Mouse (Mus musculus): ENCODE measurements at regions not wholly inside any gene's neighbourhood (a gene's known extent, or its start where the extent isn't known, plus 50 kb on each side); places are given as distances from the start of the nearest gene placed in this dataset.

DNA sequence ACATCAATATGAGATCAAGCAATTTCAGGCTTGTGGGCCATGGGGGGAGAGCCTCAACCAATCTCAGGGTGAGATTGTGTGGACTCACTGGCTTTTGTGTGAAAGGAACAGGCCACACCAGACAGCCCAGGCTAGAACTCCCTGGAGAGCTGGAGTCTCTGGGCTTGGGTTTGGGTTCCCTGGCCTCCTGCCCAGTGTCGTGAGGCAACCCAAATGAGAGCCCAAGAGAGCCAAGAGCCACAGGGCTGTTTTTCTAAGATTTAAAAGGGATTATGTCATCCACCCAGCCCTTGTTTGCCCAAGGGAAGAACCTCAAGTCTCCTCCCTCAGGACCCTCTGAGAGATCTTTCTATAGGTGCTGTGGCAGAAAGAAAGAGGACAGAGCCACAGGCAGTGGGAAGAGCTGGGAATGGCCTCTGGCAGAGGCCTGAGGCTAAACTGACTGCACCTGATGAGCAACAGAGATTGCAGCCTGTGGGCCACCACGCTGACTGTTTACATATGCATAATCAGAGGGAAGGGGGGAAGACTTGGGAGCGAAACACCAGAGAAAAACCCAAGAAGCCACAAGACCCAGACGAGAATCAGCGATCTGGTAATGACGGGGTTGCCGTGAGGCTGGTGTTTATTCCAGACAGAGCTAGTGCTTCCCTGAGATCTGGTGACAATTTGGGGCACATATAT, 92.1 kb downstream of the Bcl2l11 start:
- no peak overlapping the region for H3K27ac ChIP-seq (ENCODE audit: control insufficient read depth, insufficient read depth, low read depth, low read length)

DNA sequence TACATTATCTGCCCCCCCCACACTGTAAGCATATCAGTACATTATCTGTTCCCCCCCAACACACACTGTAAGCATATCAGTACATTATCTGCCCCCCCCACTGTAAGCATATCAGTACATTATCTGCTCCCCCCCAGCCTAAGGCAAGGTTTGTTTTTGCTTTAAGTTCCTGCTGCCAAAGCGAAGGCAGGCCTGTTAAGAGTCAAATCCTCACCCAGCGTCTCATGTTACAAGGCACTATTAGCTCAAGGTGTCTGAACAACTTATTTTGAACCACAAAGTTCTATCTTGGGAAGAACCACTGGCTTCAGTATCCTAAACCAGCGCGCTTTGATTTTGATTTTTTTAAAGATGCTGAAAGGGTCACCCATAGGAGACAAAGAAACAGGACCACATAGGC, 93.1 kb downstream of the Bcl2l11 start:
- no peak overlapping the region for H3K27ac ChIP-seq (ENCODE audit: control insufficient read depth, insufficient read depth, low read depth, low read length)
- TF ChIP-seq POLR2A (IDR thresholded peaks at IDR 0.05; ENCODE audit: control insufficient read depth, low read depth, low read length) (no peak), CTCF (IDR thresholded peaks at IDR 0.05; ENCODE audit: control insufficient read depth, insufficient read depth, insufficient replicate concordance, low read depth, low read length) (no peak)
- no peak overlapping the region for H3K4me3 ChIP-seq (ENCODE audit: control insufficient read depth, low read depth, low read length)
- H3K4me1 ChIP-seq (ENCODE audit: control insufficient read depth, insufficient read depth, low read length) = no peaks in the 10 kb centered on the region
- H3K27me3 ChIP-seq (ENCODE audit: control insufficient read depth, insufficient read depth, low read length) = no peaks in the 10 kb centered on the region
- no peaks in the 10 kb centered on the region for H3K36me3 ChIP-seq (ENCODE audit: control insufficient read depth, insufficient read depth, low read length)

More for the DNA sequence above, 92.1 kb downstream of the Bcl2l11 start:
- TF ChIP-seq CTCF (IDR thresholded peaks at IDR 0.05; ENCODE audit: control insufficient read depth, insufficient read depth, insufficient replicate concordance, low read depth, low read length) (no peak), POLR2A (IDR thresholded peaks at IDR 0.05; ENCODE audit: control insufficient read depth, low read depth, low read length) (no peak)
- Histone ChIP-seq H3K27me3 (ENCODE audit: control insufficient read depth, insufficient read depth, low read length) (no peaks in the 10 kb centered on the region), H3K36me3 (ENCODE audit: control insufficient read depth, insufficient read depth, low read length) (no peaks in the 10 kb centered on the region), H3K4me3 (ENCODE audit: control insufficient read depth, low read depth, low read length) (no peak overlapping the region), H3K4me1 (ENCODE audit: control insufficient read depth, insufficient read depth, low read length) (no peaks in the 10 kb centered on the region)

DNA sequence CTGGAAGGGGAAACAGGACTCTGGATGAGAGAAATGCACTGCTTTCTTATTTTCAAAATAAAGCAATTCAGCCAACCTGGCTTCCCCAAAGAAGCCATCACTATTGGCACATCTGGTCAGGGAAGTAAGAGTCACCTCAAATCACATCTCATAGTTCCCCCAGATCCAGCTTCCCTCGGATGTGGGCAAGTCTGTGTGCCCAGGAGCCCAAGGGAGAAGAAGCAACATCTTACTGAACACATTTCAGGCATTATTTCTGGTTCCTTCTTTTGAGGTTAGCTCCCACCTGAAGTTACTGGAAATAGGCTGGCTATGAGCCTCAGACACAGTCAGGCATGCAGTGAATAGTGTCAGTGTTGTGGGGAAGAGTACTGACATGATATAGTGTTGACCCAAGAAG, 95.2 kb downstream of the Bcl2l11 start:
- Histone ChIP-seq H3K27ac (ENCODE audit: control insufficient read depth, insufficient read depth, low read depth, low read length) (no peak overlapping the region), H3K4me3 (ENCODE audit: control insufficient read depth, low read depth, low read length) (no peak overlapping the region), H3K27me3 (ENCODE audit: control insufficient read depth, insufficient read depth, low read length) (no peaks in the 10 kb centered on the region), H3K4me1 (ENCODE audit: control insufficient read depth, insufficient read depth, low read length) (no peaks in the 10 kb centered on the region), H3K36me3 (ENCODE audit: control insufficient read depth, insufficient read depth, low read length) (no peaks in the 10 kb centered on the region)
- no peak for TF ChIP-seq POLR2A (IDR thresholded peaks at IDR 0.05; ENCODE audit: control insufficient read depth, low read depth, low read length)
- TF ChIP-seq CTCF (IDR thresholded peaks at IDR 0.05; ENCODE audit: control insufficient read depth, insufficient read depth, insufficient replicate concordance, low read depth, low read length) = no peak

DNA sequence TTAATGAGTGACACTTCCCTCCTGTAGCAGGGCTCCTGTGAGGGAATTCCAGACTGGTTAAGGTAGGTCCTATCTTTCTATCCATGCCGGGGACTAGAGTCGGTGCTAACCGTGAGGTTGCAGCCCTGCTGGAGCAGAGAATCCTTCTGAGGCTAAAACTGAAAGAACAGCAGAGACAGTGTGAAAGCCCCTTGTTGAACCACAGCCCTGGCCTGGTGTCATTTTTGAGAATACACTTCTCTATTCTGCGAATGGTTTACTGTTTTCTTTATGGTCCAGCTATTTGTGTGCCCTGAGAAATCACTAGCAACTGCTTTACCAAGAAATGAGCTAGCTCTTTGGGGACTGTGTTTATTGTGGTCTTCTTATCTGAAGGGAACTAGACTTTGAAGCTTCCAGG, 95.8 kb downstream of the Bcl2l11 start:
- no peak overlapping the region for H3K27ac ChIP-seq (ENCODE audit: control insufficient read depth, insufficient read depth, low read depth, low read length)
- no peak for TF ChIP-seq CTCF (IDR thresholded peaks at IDR 0.05; ENCODE audit: control insufficient read depth, insufficient read depth, insufficient replicate concordance, low read depth, low read length)
- no peak for TF ChIP-seq POLR2A (IDR thresholded peaks at IDR 0.05; ENCODE audit: control insufficient read depth, low read depth, low read length)

DNA sequence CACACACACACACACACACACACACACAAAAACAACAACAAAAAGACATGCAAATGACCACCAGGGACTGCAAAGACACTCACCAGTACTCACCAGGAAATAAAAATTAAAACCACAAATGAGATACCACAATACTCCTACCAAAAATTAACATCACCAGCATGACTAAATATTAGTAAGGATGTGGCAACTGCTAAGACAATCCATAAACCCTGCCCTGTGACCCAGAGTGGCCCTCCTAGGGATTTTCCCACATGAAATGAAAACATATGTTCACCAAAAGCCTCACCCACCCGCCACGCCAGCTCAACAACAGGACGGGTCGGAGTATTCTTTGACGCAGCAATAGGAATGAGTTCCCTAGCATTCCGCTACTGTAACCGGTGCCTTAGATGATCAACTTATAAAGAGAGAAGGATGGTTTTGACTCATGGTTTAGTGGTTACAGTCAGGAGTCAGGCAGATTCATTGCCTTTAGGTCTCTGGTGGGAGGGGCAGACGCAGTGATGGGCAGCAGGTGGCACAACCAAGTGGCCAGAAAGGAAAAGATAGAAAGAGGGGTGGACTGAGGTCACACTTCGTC, 100.7 kb downstream of the Bcl2l11 start:
- Histone ChIP-seq H3K4me3 (ENCODE audit: control insufficient read depth, low read depth, low read length) (no peak overlapping the region), H3K36me3 (ENCODE audit: control insufficient read depth, insufficient read depth, low read length) (no peaks in the 10 kb centered on the region), H3K27ac (ENCODE audit: control insufficient read depth, insufficient read depth, low read depth, low read length) (no peak overlapping the region), H3K4me1 (ENCODE audit: control insufficient read depth, insufficient read depth, low read length) (no peaks in the 10 kb centered on the region), H3K27me3 (ENCODE audit: control insufficient read depth, insufficient read depth, low read length) (no peaks in the 10 kb centered on the region)
- no peak for TF ChIP-seq CTCF (IDR thresholded peaks at IDR 0.05; ENCODE audit: control insufficient read depth, insufficient read depth, insufficient replicate concordance, low read depth, low read length)
- TF ChIP-seq POLR2A (IDR thresholded peaks at IDR 0.05; ENCODE audit: control insufficient read depth, low read depth, low read length) = no peak

More for the DNA sequence above, 95.8 kb downstream of the Bcl2l11 start:
- Histone ChIP-seq H3K27me3 (ENCODE audit: control insufficient read depth, insufficient read depth, low read length) (no peaks in the 10 kb centered on the region), H3K4me1 (ENCODE audit: control insufficient read depth, insufficient read depth, low read length) (no peaks in the 10 kb centered on the region), H3K36me3 (ENCODE audit: control insufficient read depth, insufficient read depth, low read length) (no peaks in the 10 kb centered on the region), H3K4me3 (ENCODE audit: control insufficient read depth, low read depth, low read length) (no peak overlapping the region)

DNA sequence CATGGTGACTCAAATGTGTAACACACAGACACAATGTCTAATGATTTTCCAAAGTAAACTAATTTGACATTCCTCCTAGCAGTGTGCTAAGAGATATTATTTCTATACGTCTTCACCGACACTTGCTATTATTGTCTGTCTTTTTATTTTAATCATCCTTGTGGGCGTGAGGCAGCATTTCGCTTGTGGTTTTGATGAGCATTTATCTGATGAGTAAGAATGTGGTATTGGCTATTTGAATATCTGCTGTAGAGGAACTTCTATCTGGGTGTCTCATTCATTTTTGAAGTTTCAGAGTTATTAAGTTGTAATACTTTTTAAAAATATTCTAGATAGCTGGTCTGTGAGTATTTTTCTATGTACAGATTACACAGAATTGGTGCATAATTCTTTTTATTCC, 103.9 kb downstream of the Bcl2l11 start:
- Histone ChIP-seq H3K36me3 (ENCODE audit: control insufficient read depth, insufficient read depth, low read length) (no peaks in the 10 kb centered on the region), H3K4me3 (ENCODE audit: control insufficient read depth, low read depth, low read length) (no peak overlapping the region), H3K27ac (ENCODE audit: control insufficient read depth, insufficient read depth, low read depth, low read length) (no peak overlapping the region), H3K27me3 (ENCODE audit: control insufficient read depth, insufficient read depth, low read length) (no peaks in the 10 kb centered on the region), H3K4me1 (ENCODE audit: control insufficient read depth, insufficient read depth, low read length) (no peaks in the 10 kb centered on the region)
- TF ChIP-seq CTCF (IDR thresholded peaks at IDR 0.05; ENCODE audit: control insufficient read depth, insufficient read depth, insufficient replicate concordance, low read depth, low read length) = no peak
- no peak for TF ChIP-seq POLR2A (IDR thresholded peaks at IDR 0.05; ENCODE audit: control insufficient read depth, low read depth, low read length)

DNA sequence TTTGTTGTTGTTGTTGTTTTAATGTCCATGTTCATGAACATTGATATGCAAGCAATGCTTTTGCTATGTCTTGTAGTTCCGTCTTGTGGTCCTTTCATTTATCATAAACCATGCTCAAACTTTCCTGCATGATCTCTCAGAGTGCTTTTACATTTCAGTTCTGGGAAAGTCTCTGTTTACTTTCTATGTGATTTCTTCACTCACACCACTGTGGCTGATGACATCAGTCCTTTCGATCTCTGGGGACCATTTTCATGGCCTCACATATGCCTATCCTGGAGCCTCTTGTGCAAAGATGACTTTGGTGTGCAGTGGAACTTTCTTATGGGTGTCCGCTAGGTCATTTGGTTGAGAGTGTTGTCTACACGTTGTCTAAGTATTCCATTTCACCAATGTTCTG, 105.1 kb downstream of the Bcl2l11 start:
- H3K4me1 ChIP-seq (ENCODE audit: control insufficient read depth, insufficient read depth, low read length) = no peaks in the 10 kb centered on the region
- H3K36me3 ChIP-seq (ENCODE audit: control insufficient read depth, insufficient read depth, low read length) = no peaks in the 10 kb centered on the region
- no peak for TF ChIP-seq CTCF (IDR thresholded peaks at IDR 0.05; ENCODE audit: control insufficient read depth, insufficient read depth, insufficient replicate concordance, low read depth, low read length)
- no peak for TF ChIP-seq POLR2A (IDR thresholded peaks at IDR 0.05; ENCODE audit: control insufficient read depth, low read depth, low read length)
- H3K27ac ChIP-seq (ENCODE audit: control insufficient read depth, insufficient read depth, low read depth, low read length) = no peak overlapping the region
- H3K27me3 ChIP-seq (ENCODE audit: control insufficient read depth, insufficient read depth, low read length) = no peaks in the 10 kb centered on the region
- H3K4me3 ChIP-seq (ENCODE audit: control insufficient read depth, low read depth, low read length) = no peak overlapping the region
